Mouse (Mus musculus): ENCODE data around the gene Pde10a. TPM values are rescaled to one million over a fixed set of nuclear protein-coding genes. Genes with fewer than 3 reads are reported as not detected.
A peak's percentile ranks its signal among the peaks of the same experiment; 100 is the strongest.

Pde10a gene
- polyA plus RNA-seq, 1 experiment from 2014 or later = 1.4 TPM

DNA sequence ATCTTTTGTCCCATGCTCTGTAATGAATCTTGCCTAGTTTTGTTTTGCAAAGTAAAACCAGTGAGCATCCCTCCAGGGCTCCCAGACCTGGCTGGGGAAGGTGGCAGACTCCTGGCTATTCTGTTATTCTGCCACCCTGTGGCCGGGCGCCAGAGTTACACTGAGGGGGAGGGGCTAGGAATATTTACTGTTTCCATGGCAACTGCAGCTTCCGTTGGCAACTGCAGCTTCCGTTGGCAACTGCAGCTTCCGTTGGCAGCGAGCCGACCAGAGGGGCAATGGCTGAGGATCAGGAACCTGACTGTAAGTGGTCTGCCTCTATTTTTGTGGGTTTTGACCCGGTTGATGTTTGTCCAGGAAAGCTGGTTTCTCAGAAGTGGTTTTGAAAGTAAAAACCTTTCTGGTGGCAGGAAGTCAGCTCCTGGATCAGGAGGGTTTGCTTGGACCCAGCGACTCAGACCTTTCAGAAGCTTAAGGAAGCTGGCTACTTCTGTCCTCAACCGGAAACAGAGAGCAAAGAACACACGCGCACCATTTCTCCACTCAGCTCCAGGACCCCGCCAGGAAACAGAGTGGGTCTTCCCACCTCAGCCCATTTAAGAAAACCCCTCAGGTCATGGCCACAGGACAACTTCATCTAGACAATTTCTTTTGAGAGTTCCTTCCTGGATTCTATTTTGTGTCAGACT is 463.1 kb downstream of the Pde10a start, which contains the start of gene 1700010I14Rik:
Gene 1700010I14Rik, plus strand, starts transcription at position 215 of the 689 bp plus-strand sequence.
- 0 out of 2 replicates have a peak within 1 kb of the TSS, but pooled peaks have one; percentile 10 for H3K9ac ChIP-seq (replicated peaks; ENCODE audit: low read depth, low read length)
- WGBS = 7% methylated on average over 13 of the region's 13 CpGs

DNA sequence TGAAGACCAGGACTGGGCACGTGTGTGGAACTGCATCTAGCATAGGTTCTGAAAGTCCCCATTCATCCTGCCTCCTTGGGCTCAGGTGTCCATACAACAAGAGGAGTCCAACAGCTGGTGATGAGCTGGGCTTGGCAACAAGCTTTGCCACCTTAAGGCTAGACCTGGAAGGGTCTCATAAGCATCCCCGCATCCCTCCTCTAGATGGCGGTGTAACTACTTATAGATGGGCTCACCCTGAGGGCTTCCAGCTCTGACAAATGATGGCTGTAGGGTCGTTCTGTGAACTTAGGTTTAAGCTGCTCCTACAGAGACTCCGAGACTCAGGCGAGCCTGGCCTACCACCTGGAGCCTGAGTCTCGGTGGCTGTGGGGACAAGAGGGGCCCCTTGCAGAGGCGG is 466.0 kb downstream of the Pde10a start:
- Histone ChIP-seq H3K4me1 (ENCODE audit: control insufficient read depth, insufficient read depth, low read length) (0 out of 2 replicates have a peak, but pooled peaks cover 6% of the 10 kb centered on the region), H3K36me3 (ENCODE audit: control insufficient read depth, insufficient read depth, low read length) (no peaks in the 10 kb centered on the region), H3K27me3 (ENCODE audit: control insufficient read depth, insufficient read depth, low read length) (no peaks in the 10 kb centered on the region), H3K9me3 (ENCODE audit: control insufficient read depth, low read depth, low read length) (no peaks in the 10 kb centered on the region), H3K27ac (ENCODE audit: low read length) (no peak overlapping the region), H3K9ac (replicated peaks; ENCODE audit: low read depth, low read length) (no peak overlapping the region), H3K4me3 (ENCODE audit: low read depth, low read length) (no peak overlapping the region), H3K4me2 (replicated peaks; ENCODE audit: low read depth, low read length) (no peak overlapping the region)
- 29% methylated on average over 8 of the region's 8 CpGs for WGBS
- no peak for ATAC-seq (ENCODE audit: insufficient number of reproducible peaks, insufficient read depth, low FRiP score, low read depth)

More for the DNA sequence above, 463.1 kb downstream of the Pde10a start, which contains the start of gene 1700010I14Rik:
- Histone ChIP-seq H3K4me3 (ENCODE audit: low read depth, low read length) (peak within 1 kb of the TSS; percentile 30), H3K9me3 (ENCODE audit: control insufficient read depth, low read depth, low read length) (no peaks in the 10 kb centered on the region), H3K4me1 (ENCODE audit: control insufficient read depth, insufficient read depth, low read length) (0 out of 2 replicates have a peak, but pooled peaks cover 6% of the 10 kb centered on the region), H3K27me3 (ENCODE audit: control insufficient read depth, insufficient read depth, low read length) (no peaks in the 10 kb centered on the region), H3K36me3 (ENCODE audit: control insufficient read depth, insufficient read depth, low read length) (no peaks in the 10 kb centered on the region), H3K4me2 (replicated peaks; ENCODE audit: low read depth, low read length) (peak within 1 kb of the TSS; percentile 44), H3K27ac (ENCODE audit: low read length) (no peak within 1 kb of the TSS)
- peak; percentile 56 for ATAC-seq (ENCODE audit: insufficient number of reproducible peaks, insufficient read depth, low FRiP score, low read depth)

- H3K9me3 ChIP-seq (ENCODE audit: control insufficient read depth, low read depth, low read length) = no peaks in the 10 kb centered on the region
- no peak overlapping the region for H3K4me2 ChIP-seq (replicated peaks; ENCODE audit: low read depth, low read length)
- no peak overlapping the region for H3K27ac ChIP-seq (ENCODE audit: low read length)
- no peak for ATAC-seq (ENCODE audit: insufficient number of reproducible peaks, insufficient read depth, low FRiP score, low read depth)
- no peak overlapping the region for H3K4me3 ChIP-seq (ENCODE audit: low read depth, low read length)
- H3K36me3 ChIP-seq (ENCODE audit: control insufficient read depth, insufficient read depth, low read length) = no peaks in the 10 kb centered on the region
- H3K4me1 ChIP-seq (ENCODE audit: control insufficient read depth, insufficient read depth, low read length) = no peaks in the 10 kb centered on the region
- no peaks in the 10 kb centered on the region for H3K27me3 ChIP-seq (ENCODE audit: control insufficient read depth, insufficient read depth, low read length)
- H3K9ac ChIP-seq (replicated peaks; ENCODE audit: low read depth, low read length) = no peak overlapping the region
- WGBS = 67% methylated on average over 1 of the region's 1 CpGs
Measured at GRCm38 (mm10) chr17:8995344-8995743, 470.2 kb downstream of the Pde10a start.

GRCm38 (mm10) chr17:9002438-9002837 is 477.3 kb downstream of the Pde10a start:
- no peaks in the 10 kb centered on the region for H3K4me1 ChIP-seq (ENCODE audit: control insufficient read depth, insufficient read depth, low read length)
- H3K4me2 ChIP-seq (replicated peaks; ENCODE audit: low read depth, low read length) = no peak overlapping the region
- 71% methylated on average over 4 of the region's 4 CpGs for WGBS

DNA sequence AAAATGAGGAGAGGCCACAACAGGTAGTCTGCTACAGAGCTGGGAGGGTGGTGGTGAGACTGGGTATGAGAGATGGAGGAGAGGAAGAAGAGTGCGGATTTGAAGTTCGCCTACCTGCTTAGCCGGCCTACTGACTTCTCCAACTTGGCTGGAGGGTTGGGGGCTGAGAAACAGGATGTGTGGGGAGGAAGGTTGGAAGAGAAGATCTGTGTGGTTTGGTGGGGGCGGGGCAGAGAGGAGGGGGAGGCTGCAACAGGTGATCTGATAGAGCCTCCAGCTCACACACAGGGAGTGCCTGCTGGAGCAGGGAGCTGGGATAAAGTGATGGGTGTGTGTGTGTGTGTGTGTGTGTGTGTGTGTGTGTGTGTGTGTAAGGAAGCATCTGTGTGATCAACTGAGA is 479.3 kb downstream of the Pde10a start:
- no peak overlapping the region for H3K4me3 ChIP-seq (ENCODE audit: low read depth, low read length)
- WGBS = 68% methylated on average over 4 of the region's 4 CpGs
- H3K36me3 ChIP-seq (ENCODE audit: control insufficient read depth, insufficient read depth, low read length) = no peaks in the 10 kb centered on the region
- no peaks in the 10 kb centered on the region for H3K9me3 ChIP-seq (ENCODE audit: control insufficient read depth, low read depth, low read length)
- H3K27ac ChIP-seq (ENCODE audit: low read length) = no peak overlapping the region
- H3K4me2 ChIP-seq (replicated peaks; ENCODE audit: low read depth, low read length) = no peak overlapping the region
- H3K27me3 ChIP-seq (ENCODE audit: control insufficient read depth, insufficient read depth, low read length) = no peaks in the 10 kb centered on the region
- no peak for ATAC-seq (ENCODE audit: insufficient number of reproducible peaks, insufficient read depth, low FRiP score, low read depth)
- H3K9ac ChIP-seq (replicated peaks; ENCODE audit: low read depth, low read length) = no peak overlapping the region
- H3K4me1 ChIP-seq (ENCODE audit: control insufficient read depth, insufficient read depth, low read length) = no peaks in the 10 kb centered on the region

More at GRCm38 (mm10) chr17:9002438-9002837, 477.3 kb downstream of the Pde10a start:
- no peak overlapping the region for H3K27ac ChIP-seq (ENCODE audit: low read length)
- ATAC-seq (ENCODE audit: insufficient number of reproducible peaks, insufficient read depth, low FRiP score, low read depth) = no peak
- H3K36me3 ChIP-seq (ENCODE audit: control insufficient read depth, insufficient read depth, low read length) = no peaks in the 10 kb centered on the region
- H3K27me3 ChIP-seq (ENCODE audit: control insufficient read depth, insufficient read depth, low read length) = no peaks in the 10 kb centered on the region
- no peak overlapping the region for H3K9ac ChIP-seq (replicated peaks; ENCODE audit: low read depth, low read length)
- H3K4me3 ChIP-seq (ENCODE audit: low read depth, low read length) = no peak overlapping the region
- H3K9me3 ChIP-seq (ENCODE audit: control insufficient read depth, low read depth, low read length) = no peaks in the 10 kb centered on the region

GRCm38 (mm10) chr17:9023198-9023942 is 498.2 kb downstream of the Pde10a start:
- no peaks in the 10 kb centered on the region for H3K9me3 ChIP-seq (ENCODE audit: control insufficient read depth, low read depth, low read length)
- no peaks in the 10 kb centered on the region for H3K27me3 ChIP-seq (ENCODE audit: control insufficient read depth, insufficient read depth, low read length)
- no peak overlapping the region for H3K4me3 ChIP-seq (ENCODE audit: low read depth, low read length)
- H3K9ac ChIP-seq (replicated peaks; ENCODE audit: low read depth, low read length) = no peak overlapping the region
- 31% methylated on average over 14 of the region's 14 CpGs for WGBS
- H3K36me3 ChIP-seq (ENCODE audit: control insufficient read depth, insufficient read depth, low read length) = no peaks in the 10 kb centered on the region
- ATAC-seq (ENCODE audit: insufficient number of reproducible peaks, insufficient read depth, low FRiP score, low read depth) = no peak
- H3K4me2 ChIP-seq (replicated peaks; ENCODE audit: low read depth, low read length) = no peak overlapping the region
- no peaks in the 10 kb centered on the region for H3K4me1 ChIP-seq (ENCODE audit: control insufficient read depth, insufficient read depth, low read length)
- no peak overlapping the region for H3K27ac ChIP-seq (ENCODE audit: low read length)

- H3K27ac ChIP-seq (ENCODE audit: low read length) = no peak overlapping the region
- no peak for ATAC-seq (ENCODE audit: insufficient number of reproducible peaks, insufficient read depth, low FRiP score, low read depth)
- no peaks in the 10 kb centered on the region for H3K36me3 ChIP-seq (ENCODE audit: control insufficient read depth, insufficient read depth, low read length)
- H3K4me3 ChIP-seq (ENCODE audit: low read depth, low read length) = no peak overlapping the region
- H3K9ac ChIP-seq (replicated peaks; ENCODE audit: low read depth, low read length) = no peak overlapping the region
- no peaks in the 10 kb centered on the region for H3K4me1 ChIP-seq (ENCODE audit: control insufficient read depth, insufficient read depth, low read length)
- H3K9me3 ChIP-seq (ENCODE audit: control insufficient read depth, low read depth, low read length) = no peaks in the 10 kb centered on the region
- H3K4me2 ChIP-seq (replicated peaks; ENCODE audit: low read depth, low read length) = no peak overlapping the region
- no peaks in the 10 kb centered on the region for H3K27me3 ChIP-seq (ENCODE audit: control insufficient read depth, insufficient read depth, low read length)
- WGBS = 53% methylated on average over 5 of the region's 5 CpGs
Measured at GRCm38 (mm10) chr17:9030181-9030580, 505.0 kb downstream of the Pde10a start.

DNA sequence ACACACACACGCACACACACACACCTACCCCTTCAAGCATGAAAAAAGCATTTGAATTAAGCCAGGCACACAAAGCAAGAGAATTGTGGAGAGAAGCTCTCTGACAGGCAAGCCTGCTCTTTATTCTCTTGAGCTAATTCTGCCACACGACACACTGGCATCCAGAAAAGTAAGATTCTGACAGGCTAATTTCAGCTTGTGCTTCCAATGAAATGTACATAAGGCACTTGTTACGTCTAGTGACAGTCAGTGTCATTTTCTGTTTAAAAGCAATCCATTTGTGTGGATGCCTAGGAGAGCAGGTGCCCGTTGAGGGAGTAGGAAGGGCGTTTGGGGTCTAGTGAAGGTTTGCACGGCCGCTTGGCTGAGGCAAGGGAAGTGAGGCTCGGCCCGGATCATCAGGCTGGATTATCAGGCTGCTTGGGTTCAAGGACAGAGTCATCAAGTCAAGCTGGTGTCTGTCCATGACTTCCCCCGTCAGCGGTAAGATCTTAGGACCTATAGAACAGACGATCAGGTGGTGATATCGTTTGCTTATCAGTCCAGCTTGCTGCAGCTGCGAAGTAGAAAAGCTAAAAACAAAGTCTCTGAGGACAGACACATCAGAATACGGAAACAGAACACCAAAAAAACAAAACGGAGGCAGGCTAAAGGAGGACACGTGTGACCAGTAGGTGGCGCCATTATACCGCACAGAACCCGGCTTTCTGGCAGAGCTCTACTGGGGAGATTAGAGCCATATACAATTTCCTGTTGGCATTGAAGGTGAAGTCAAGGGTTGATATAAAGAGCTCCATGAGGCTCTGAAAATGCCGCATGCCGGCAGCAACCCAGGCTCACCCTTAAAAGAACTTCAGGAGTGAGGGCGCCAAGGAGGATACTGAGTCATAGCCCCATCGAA is 506.3 kb downstream of the Pde10a start:
- peak overlapping the region; percentile 22 for H3K4me2 ChIP-seq (replicated peaks; ENCODE audit: low read depth, low read length)
- H3K36me3 ChIP-seq (ENCODE audit: control insufficient read depth, insufficient read depth, low read length) = no peaks in the 10 kb centered on the region
- no peak overlapping the region for H3K27ac ChIP-seq (ENCODE audit: low read length)
- no peak; the same call in 1 of the 2 replicates for ATAC-seq (ENCODE audit: insufficient number of reproducible peaks, insufficient read depth, low FRiP score, low read depth)
- no peaks in the 10 kb centered on the region for H3K4me1 ChIP-seq (ENCODE audit: control insufficient read depth, insufficient read depth, low read length)
- WGBS = 15% methylated on average over 24 of the region's 24 CpGs
- H3K9me3 ChIP-seq (ENCODE audit: control insufficient read depth, low read depth, low read length) = no peaks in the 10 kb centered on the region
- no peaks in the 10 kb centered on the region for H3K27me3 ChIP-seq (ENCODE audit: control insufficient read depth, insufficient read depth, low read length)
- H3K9ac ChIP-seq (replicated peaks; ENCODE audit: low read depth, low read length) = no peak overlapping the region
- H3K4me3 ChIP-seq (ENCODE audit: low read depth, low read length) = no peak overlapping the region

Data from stomach, embryonic 14.5 days (tissue).